Mouse (Mus musculus): ENCODE results near the gene Zbtb18.

GRCm38 (mm10) chr1:177484280-177484679 is 42.1 kb downstream of the Zbtb18 start:
- TF ChIP-seq CTCF (IDR thresholded peaks at IDR 0.05; ENCODE audit: borderline replicate concordance, insufficient read depth, low read length) = no peak
- TF ChIP-seq POLR2A (IDR thresholded peaks at IDR 0.05; ENCODE audit: low read depth, low read length) = no peak

Measured in embryonic fibroblast, embryonic 13.5 days (primary cell).